Mouse (Mus musculus) spleen, adult 12 weeks (tissue): Measurements from ENCODE around the gene Lin7c.

Experiments
- DNase-seq: peaks from one replicate; pipeline ENCODE4 v3.0.0; 2022; ENCODE audit warnings: low spot score

The Lin7c gene

GRCm38 (mm10) chr2:109942810-109943570 lies 52.3 kb downstream of the Lin7c start:
- DNase-seq = no peak

GRCm38 (mm10) chr2:109944995-109945394 lies 54.3 kb downstream of the Lin7c start:
- no peak for DNase-seq

GRCm38 (mm10) chr2:109945532-109945931 lies 54.9 kb downstream of the Lin7c start:
- DNase-seq = no peak

GRCm38 (mm10) chr2:109946426-109946825 lies 55.8 kb downstream of the Lin7c start:
- no peak for DNase-seq

GRCm38 (mm10) chr2:109949519-109949918 lies 58.9 kb downstream of the Lin7c start:
- DNase-seq = no peak

GRCm38 (mm10) chr2:109950311-109950710 lies 59.7 kb downstream of the Lin7c start:
- DNase-seq = no peak
